Mouse (Mus musculus): Measurements from ENCODE around the gene Gm266. TPM values are rescaled to one million over a fixed set of nuclear protein-coding genes. Genes with fewer than 3 reads are reported as not detected.

Gene Gm266
- polyA plus RNA-seq, 1 experiment from 2014 or later, result 13.1 TPM

- Histone ChIP-seq H3K4me2 (no peak overlapping the region), H3K4me3 (no peak overlapping the region), H3K4me1 (peaks cover 7% of the 10 kb centered on the region), H3K36me3 (no peaks in the 10 kb centered on the region), H3K9me3 (no peaks in the 10 kb centered on the region), H3K27me3 (no peaks in the 10 kb centered on the region), H3K9ac (no peak overlapping the region), H3K27ac (no peak overlapping the region)
- WGBS, result 71% methylated on average over 5 of the region's 5 CpGs
- no peak for ATAC-seq (ENCODE audit: insufficient number of reproducible peaks, low FRiP score, low TSS enrichment, low read depth)
Observed at GRCm38 (mm10) chr12:111499617-111500016, 14.0 kb upstream of the Gm266 start.

- Histone ChIP-seq H3K27me3 (no peaks in the 10 kb centered on the region), H3K4me2 (no peak overlapping the region), H3K9me3 (no peaks in the 10 kb centered on the region), H3K9ac (no peak overlapping the region), H3K27ac (no peak overlapping the region), H3K4me1 (0 out of 2 replicates have a peak, but pooled peaks cover 3% of the 10 kb centered on the region), H3K36me3 (no peaks in the 10 kb centered on the region), H3K4me3 (no peak overlapping the region)
- ATAC-seq (ENCODE audit: insufficient number of reproducible peaks, low FRiP score, low TSS enrichment, low read depth), result no peak
- 50% methylated on average over 2 of the region's 2 CpGs for WGBS
Observed at GRCm38 (mm10) chr12:111497076-111497475, 11.5 kb upstream of the Gm266 start.

- no peak for ATAC-seq (ENCODE audit: insufficient number of reproducible peaks, low FRiP score, low TSS enrichment, low read depth)
- Histone ChIP-seq H3K27ac (no peak overlapping the region), H3K9ac (no peak overlapping the region), H3K4me1 (no peaks in the 10 kb centered on the region), H3K9me3 (no peaks in the 10 kb centered on the region), H3K27me3 (no peaks in the 10 kb centered on the region), H3K4me3 (no peak overlapping the region), H3K4me2 (no peak overlapping the region), H3K36me3 (no peaks in the 10 kb centered on the region)
- 76% methylated on average over 4 of the region's 4 CpGs for WGBS
Observed at GRCm38 (mm10) chr12:111494931-111495330, 9.3 kb upstream of the Gm266 start.

GRCm38 (mm10) chr12:111489261-111489865, 3.7 kb upstream of the Gm266 start:
- Histone ChIP-seq H3K4me2 (no peak overlapping the region), H3K27me3 (peaks cover 49% of the 10 kb centered on the region), H3K9me3 (no peaks in the 10 kb centered on the region), H3K36me3 (no peaks in the 10 kb centered on the region), H3K9ac (no peak overlapping the region), H3K27ac (no peak overlapping the region), H3K4me1 (peaks cover 19% of the 10 kb centered on the region), H3K4me3 (no peak overlapping the region)
- no peak for ATAC-seq (ENCODE audit: insufficient number of reproducible peaks, low FRiP score, low TSS enrichment, low read depth)
- 72% methylated on average over 11 of the region's 11 CpGs for WGBS

GRCm38 (mm10) chr12:111486455-111486854, 832 bp upstream of the Gm266 start:
- Histone ChIP-seq H3K4me2 (peak overlapping the region; percentile 91), H3K27me3 (peaks cover 62% of the 10 kb centered on the region), H3K4me3 (peak overlapping the region; percentile 46), H3K27ac (no peak overlapping the region), H3K9ac (peak overlapping the region; percentile 31; the same call in 1 of the 2 replicates), H3K4me1 (peaks cover 19% of the 10 kb centered on the region), H3K9me3 (no peaks in the 10 kb centered on the region), H3K36me3 (no peaks in the 10 kb centered on the region)
- ATAC-seq (ENCODE audit: insufficient number of reproducible peaks, low FRiP score, low TSS enrichment, low read depth), result no peak
- 6% methylated on average over 12 of the region's 12 CpGs for WGBS

- 1% methylated on average over 63 of the region's 63 CpGs for WGBS
- Histone ChIP-seq H3K4me2 (peak overlapping the region; percentile 91), H3K4me3 (peak overlapping the region; percentile 46), H3K9ac (peak overlapping the region; percentile 31; the same call in 1 of the 2 replicates), H3K27ac (no peak overlapping the region), H3K4me1 (peaks cover 19% of the 10 kb centered on the region), H3K9me3 (no peaks in the 10 kb centered on the region), H3K27me3 (peaks cover 62% of the 10 kb centered on the region), H3K36me3 (no peaks in the 10 kb centered on the region)
- no peak for ATAC-seq (ENCODE audit: insufficient number of reproducible peaks, low FRiP score, low TSS enrichment, low read depth)
Observed at GRCm38 (mm10) chr12:111485046-111485651, 474 bp downstream of the Gm266 start.

- Histone ChIP-seq H3K27me3 (peaks cover 18% of the 10 kb centered on the region), H3K4me1 (peaks cover 7% of the 10 kb centered on the region), H3K27ac (no peak overlapping the region), H3K4me3 (no peak overlapping the region), H3K9ac (no peak overlapping the region), H3K4me2 (no peak overlapping the region), H3K36me3 (no peaks in the 10 kb centered on the region), H3K9me3 (no peaks in the 10 kb centered on the region)
- no peak for ATAC-seq (ENCODE audit: insufficient number of reproducible peaks, low FRiP score, low TSS enrichment, low read depth)
- 67% methylated on average over 2 of the region's 2 CpGs for WGBS
Observed at GRCm38 (mm10) chr12:111479917-111480316, 5.7 kb downstream of the Gm266 start.

- Histone ChIP-seq H3K9me3 (no peaks in the 10 kb centered on the region), H3K9ac (no peak overlapping the region), H3K27ac (no peak overlapping the region), H3K27me3 (peaks cover 8% of the 10 kb centered on the region), H3K4me3 (no peak overlapping the region), H3K4me1 (peaks cover 12% of the 10 kb centered on the region), H3K4me2 (no peak overlapping the region), H3K36me3 (no peaks in the 10 kb centered on the region)
- ATAC-seq (ENCODE audit: insufficient number of reproducible peaks, low FRiP score, low TSS enrichment, low read depth), result no peak
- WGBS, result 49% methylated on average over 5 of the region's 5 CpGs
Observed at GRCm38 (mm10) chr12:111478924-111479323, 6.7 kb downstream of the Gm266 start.

GRCm38 (mm10) chr12:111474893-111475643, 10.6 kb downstream of the Gm266 start:
- Histone ChIP-seq H3K4me2 (no peak overlapping the region), H3K27me3 (peaks cover 4% of the 10 kb centered on the region; the same call in 1 of the 2 replicates), H3K27ac (peak overlapping the region; percentile 50; the same call in 1 of the 2 replicates), H3K9me3 (no peaks in the 10 kb centered on the region), H3K36me3 (no peaks in the 10 kb centered on the region), H3K9ac (no peak overlapping the region), H3K4me1 (peaks cover 12% of the 10 kb centered on the region), H3K4me3 (no peak overlapping the region)
- 40% methylated on average over 8 of the region's 8 CpGs for WGBS
- ATAC-seq (ENCODE audit: insufficient number of reproducible peaks, low FRiP score, low TSS enrichment, low read depth), result no peak

GRCm38 (mm10) chr12:111474384-111474783, 11.2 kb downstream of the Gm266 start:
- no peak overlapping the region for H3K4me2 ChIP-seq
- H3K4me1 ChIP-seq, result peaks cover 12% of the 10 kb centered on the region
- no peak for ATAC-seq (ENCODE audit: insufficient number of reproducible peaks, low FRiP score, low TSS enrichment, low read depth)
- H3K27ac ChIP-seq, result no peak overlapping the region
- WGBS, result 92% methylated on average over 3 of the region's 3 CpGs
- H3K9ac ChIP-seq, result no peak overlapping the region
- H3K36me3 ChIP-seq, result no peaks in the 10 kb centered on the region
- no peaks in the 10 kb centered on the region for H3K9me3 ChIP-seq
- no peak overlapping the region for H3K4me3 ChIP-seq
- H3K27me3 ChIP-seq, result peaks cover 4% of the 10 kb centered on the region; the same call in 1 of the 2 replicates

- Histone ChIP-seq H3K4me2 (no peak overlapping the region), H3K4me3 (no peak overlapping the region), H3K27ac (no peak overlapping the region), H3K9ac (no peak overlapping the region), H3K36me3 (no peaks in the 10 kb centered on the region), H3K9me3 (no peaks in the 10 kb centered on the region), H3K27me3 (peaks cover 10% of the 10 kb centered on the region; the same call in 1 of the 2 replicates), H3K4me1 (peaks cover 12% of the 10 kb centered on the region)
- WGBS, result 65% methylated on average over 5 of the region's 5 CpGs
- ATAC-seq (ENCODE audit: insufficient number of reproducible peaks, low FRiP score, low TSS enrichment, low read depth), result no peak
Observed at GRCm38 (mm10) chr12:111472886-111473285, 12.7 kb downstream of the Gm266 start.

- no peak for ATAC-seq (ENCODE audit: insufficient number of reproducible peaks, low FRiP score, low TSS enrichment, low read depth)
- peaks cover 12% of the 10 kb centered on the region for H3K4me1 ChIP-seq
- H3K27me3 ChIP-seq, result peaks cover 10% of the 10 kb centered on the region; the same call in 1 of the 2 replicates
- H3K4me3 ChIP-seq, result no peak overlapping the region
- no peak overlapping the region for H3K4me2 ChIP-seq
- WGBS, result 80% methylated on average over 3 of the region's 3 CpGs
- no peak overlapping the region for H3K27ac ChIP-seq
- no peaks in the 10 kb centered on the region for H3K9me3 ChIP-seq
- H3K9ac ChIP-seq, result no peak overlapping the region
- no peaks in the 10 kb centered on the region for H3K36me3 ChIP-seq
Observed at GRCm38 (mm10) chr12:111471721-111472120, 13.9 kb downstream of the Gm266 start.
